Mouse (Mus musculus) C2C12 (cell line): ENCODE data around the gene Gm44790. TPM values are rescaled to one million over a fixed set of nuclear protein-coding genes. Genes with fewer than 3 reads are reported as not detected.

Experiments
- H3K27me3 ChIP-seq: one replicate; pipeline ENCODE4 v1.6.1; 2011; ENCODE audit not compliant: control insufficient read depth, insufficient read depth, insufficient read length
- H3K36me3 ChIP-seq: one replicate; pipeline ENCODE4 v1.6.1; 2011; ENCODE audit not compliant: control insufficient read depth, insufficient read depth
- H3K4me3 ChIP-seq: one replicate; pipeline ENCODE4 v1.5.1; 2011; ENCODE audit warnings: mild to moderate bottlenecking, control low read depth; ENCODE audit not compliant: poor library complexity, insufficient read depth, severe bottlenecking
- H3K79me2 ChIP-seq: one replicate; pipeline ENCODE4 v1.6.1; 2011; ENCODE audit not compliant: control insufficient read depth, insufficient read depth
- H3K79me3 ChIP-seq: one replicate; pipeline ENCODE4 v1.6.1; 2011; ENCODE audit warnings: low read depth, control low read depth
- H3ac ChIP-seq: one replicate; pipeline ENCODE3; 2011; ENCODE audit warnings: low read depth; ENCODE audit not compliant: control insufficient read depth, insufficient read length
- CEBPB ChIP-seq: IDR thresholded peaks from one replicate; pipeline ENCODE4 v1.6.1; 2011; ENCODE audit warnings: low read depth, mild to moderate bottlenecking, control low read depth, moderate library complexity
- CTCF ChIP-seq: IDR thresholded peaks from one replicate; pipeline ENCODE4 v1.5.1; 2011; ENCODE audit not compliant: control insufficient read depth, insufficient read depth, insufficient read length
- FOSL1 ChIP-seq: IDR thresholded peaks from one replicate; pipeline ENCODE4 v1.8.0; 2011; ENCODE audit warnings: mild to moderate bottlenecking, low read length; ENCODE audit not compliant: poor library complexity, insufficient read depth, severe bottlenecking
- MAX ChIP-seq: IDR thresholded peaks from one replicate; pipeline ENCODE4 v1.6.1; 2011; ENCODE audit warnings: mild to moderate bottlenecking, control low read depth
- MYOD1 ChIP-seq: IDR thresholded peaks from one replicate; pipeline ENCODE4 v1.6.1; 2011; ENCODE audit warnings: low read depth; ENCODE audit not compliant: control insufficient read depth, insufficient read length
- MYOG ChIP-seq: IDR thresholded peaks from one replicate; pipeline ENCODE4 v1.6.1; 2011; ENCODE audit not compliant: control insufficient read depth, insufficient read length; ENCODE audit errors: extremely low read depth
- USF1 ChIP-seq: IDR thresholded peaks from one replicate; pipeline ENCODE4 v1.6.1; 2011; ENCODE audit warnings: low read depth, mild to moderate bottlenecking, control low read depth, moderate library complexity
- polyA plus RNA-seq: library from polyadenylated mRNA; unstranded; fragments of >200 nt; fragmentation: generic; extraction: Trizol; gene quantifications from one replicate; pipeline ENCODE4 v1.2.1, GENCODE M21; 2012; ENCODE audit warnings: missing spikeins

Gene Gm44790
- polyA plus RNA-seq, 1 experiment: not detected

GRCm38 (mm10) chr6:86493469-86494263 lies 67.2 kb downstream of the Gm44790 start:
- Histone ChIP-seq H3K4me3 (no peak overlapping the region), H3K79me2 (no peaks in the 10 kb centered on the region), H3K36me3 (no peaks in the 10 kb centered on the region), H3K27me3 (no peaks in the 10 kb centered on the region), H3K79me3 (no peaks in the 10 kb centered on the region), H3ac (no peak overlapping the region)
- TF ChIP-seq USF1 (no peak), MYOD1 (no peak), MYOG (no peak), CEBPB (no peak), MAX (no peak), CTCF (no peak), FOSL1 (no peak)

GRCm38 (mm10) chr6:86494767-86495166 lies 68.3 kb downstream of the Gm44790 start:
- Histone ChIP-seq H3K79me3 (no peaks in the 10 kb centered on the region), H3K79me2 (no peaks in the 10 kb centered on the region), H3K36me3 (no peaks in the 10 kb centered on the region), H3K27me3 (no peaks in the 10 kb centered on the region), H3ac (no peak overlapping the region), H3K4me3 (no peak overlapping the region)
- no peak for TF ChIP-seq USF1
- TF ChIP-seq MYOG: no peak
- TF ChIP-seq MAX: no peak
- no peak for TF ChIP-seq MYOD1
- no peak for TF ChIP-seq FOSL1
- no peak for TF ChIP-seq CEBPB
- TF ChIP-seq CTCF: no peak

Other genes starting within 250 kb of the Gm44790 start
- 0.54 TPM for gene Tgfa, start 231.4 kb upstream of the Gm44790 start, polyA plus RNA-seq
- 32.0 TPM for gene Fam136a, start 61.0 kb upstream of the Gm44790 start, polyA plus RNA-seq
- 354 TPM for gene Snrpg, start 55.4 kb upstream of the Gm44790 start, polyA plus RNA-seq
- gene Pcyox1, start 29.5 kb upstream of the Gm44790 start, polyA plus RNA-seq: 23.7 TPM
- 12.9 TPM for gene Tia1, start 22.4 kb upstream of the Gm44790 start, polyA plus RNA-seq
- gene C87436, start 11.7 kb downstream of the Gm44790 start, polyA plus RNA-seq: 10.4 TPM
- gene Pcbp1, start 99.7 kb downstream of the Gm44790 start, polyA plus RNA-seq: 453 TPM
- gene Asprv1, start 201.5 kb downstream of the Gm44790 start, polyA plus RNA-seq: 0.04 TPM
- gene Mxd1, start 242.5 kb downstream of the Gm44790 start, polyA plus RNA-seq: 1.1 TPM